Mouse (Mus musculus) adrenal gland, adult (tissue): ENCODE measurements around the gene Wnt3.
A peak's percentile ranks its signal among the peaks of the same experiment; 100 is the strongest.

Source experiments
- DNase-seq, 2 experiments: peaks; one replicate each; pipeline ENCODE4 v3.0.0; 2022 to 2023; ENCODE audit warnings: low spot score in 1 of 2; ENCODE audit not compliant: inconsistent age in 2 of 2

Wnt3 gene

DNA sequence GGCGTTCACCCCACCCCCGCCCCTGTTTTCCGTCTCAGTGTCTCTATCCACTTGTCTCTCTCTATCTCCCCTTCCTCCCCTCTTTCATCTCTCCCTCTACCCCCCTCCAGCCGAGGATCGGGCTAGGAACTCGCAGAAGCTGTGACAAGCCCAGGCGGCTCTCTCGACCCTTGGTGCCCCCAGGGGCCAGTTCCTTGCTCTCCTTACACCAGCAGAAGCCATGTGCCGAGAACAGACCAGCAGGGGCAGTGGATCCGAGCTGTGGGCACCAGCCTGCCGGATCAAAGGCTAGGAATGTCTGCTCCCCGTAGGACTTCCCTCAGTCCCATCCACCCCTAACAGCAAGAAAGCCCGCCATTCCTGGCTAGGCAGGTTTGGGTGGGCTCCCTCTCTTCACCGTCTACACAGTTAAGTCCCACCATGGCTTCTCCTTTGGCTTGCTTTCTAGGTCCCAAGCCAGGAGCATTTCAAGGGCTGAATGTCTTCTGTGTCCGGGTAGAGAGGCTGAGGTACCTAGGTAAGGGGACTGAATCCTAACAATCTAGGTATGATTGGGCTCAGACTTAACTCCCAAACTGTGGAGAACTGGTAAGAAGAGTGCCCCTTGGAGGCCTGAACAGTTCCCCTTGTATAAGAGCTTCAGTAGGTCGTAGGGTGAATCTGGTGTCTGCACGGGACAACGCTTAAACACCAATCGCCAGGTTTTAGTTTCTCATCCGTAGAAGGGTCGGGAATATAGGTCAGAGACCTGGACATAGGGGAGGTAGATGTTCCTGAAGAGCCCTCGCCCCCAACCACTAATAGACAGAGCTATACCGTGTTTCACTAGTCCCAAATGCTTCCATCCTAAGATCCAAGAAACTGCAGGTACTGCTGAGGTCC is 1.2 kb upstream of the Wnt3 start:
- DNase-seq = no peak

DNA sequence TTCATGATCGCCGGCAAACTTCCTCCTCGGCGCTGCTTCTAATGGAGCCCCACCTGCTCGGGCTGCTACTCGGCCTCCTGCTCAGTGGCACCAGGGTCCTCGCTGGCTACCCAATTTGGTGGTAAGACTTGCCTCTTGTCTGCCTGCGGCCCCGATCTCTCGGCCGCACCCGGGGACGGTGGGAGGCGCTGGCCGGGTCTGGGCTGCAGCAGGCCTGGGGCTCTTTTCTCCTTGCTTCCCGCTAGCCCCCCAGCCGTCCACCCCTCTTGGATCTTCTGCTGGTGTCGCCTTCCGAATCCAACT is 229 bp downstream of the Wnt3 start:
- DNase-seq = no peak

DNA sequence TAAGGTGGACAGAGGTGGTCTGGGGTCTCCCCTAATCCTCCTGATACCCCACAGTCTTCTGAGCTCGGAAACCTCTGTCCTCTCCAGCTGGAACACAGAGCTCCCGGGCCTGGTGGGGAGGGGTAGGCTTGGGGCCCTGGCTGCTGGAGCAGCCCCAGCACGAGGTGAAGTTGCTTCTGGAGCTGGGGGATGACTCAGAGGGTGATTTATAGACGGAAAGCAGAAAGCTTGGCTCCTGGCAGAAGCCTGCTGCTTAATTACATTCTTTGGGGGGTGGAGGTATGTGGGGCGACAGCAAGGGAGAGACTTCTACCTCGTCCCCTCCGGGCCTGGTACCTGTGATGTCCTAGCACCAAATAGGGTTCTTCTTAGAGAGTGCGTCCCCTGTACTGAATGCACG is 6.2 kb downstream of the Wnt3 start:
- DNase-seq = peak; percentile 80 to 83

DNA sequence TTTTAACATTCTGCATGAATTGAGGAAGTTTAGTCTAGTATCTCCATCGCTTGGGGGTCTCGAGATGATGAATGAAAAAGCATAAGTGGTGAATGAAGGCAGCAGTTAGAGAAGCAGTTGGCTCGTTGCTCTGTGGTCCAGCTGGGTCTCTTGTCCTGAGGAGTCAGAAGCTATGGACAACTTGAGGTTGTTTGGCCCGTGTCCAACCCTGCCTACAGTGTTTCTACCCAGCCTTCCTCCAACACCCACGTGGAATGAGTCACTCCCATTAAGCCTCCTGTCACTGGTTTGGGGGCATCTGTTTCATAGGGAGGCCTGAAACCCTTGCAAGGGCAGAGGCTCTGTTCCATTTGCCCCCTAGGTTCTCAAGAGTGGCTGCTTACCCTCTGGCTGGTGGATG is 16.0 kb downstream of the Wnt3 start:
- no peak for DNase-seq

DNA sequence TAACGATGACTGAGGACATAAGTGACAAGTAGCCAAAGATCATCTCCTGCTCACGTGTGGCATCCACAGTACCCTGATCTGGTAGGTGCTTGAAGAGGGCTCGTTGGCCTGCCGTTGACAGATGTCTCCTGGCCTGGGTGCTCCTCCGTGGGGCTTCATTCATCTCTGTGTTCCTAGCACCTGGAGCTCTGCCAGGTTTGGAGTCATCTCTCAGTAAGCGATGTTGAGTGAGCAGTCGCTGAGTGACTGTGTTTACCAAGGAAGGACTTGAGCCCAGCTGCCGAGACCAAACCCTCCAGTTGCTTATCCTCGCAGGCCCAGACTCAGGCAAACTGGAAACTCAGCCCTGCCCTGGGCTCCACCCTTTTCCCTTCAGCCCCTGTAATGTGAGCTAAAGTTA is 27.2 kb downstream of the Wnt3 start:
- DNase-seq = peak; percentile 44 to 72

DNA sequence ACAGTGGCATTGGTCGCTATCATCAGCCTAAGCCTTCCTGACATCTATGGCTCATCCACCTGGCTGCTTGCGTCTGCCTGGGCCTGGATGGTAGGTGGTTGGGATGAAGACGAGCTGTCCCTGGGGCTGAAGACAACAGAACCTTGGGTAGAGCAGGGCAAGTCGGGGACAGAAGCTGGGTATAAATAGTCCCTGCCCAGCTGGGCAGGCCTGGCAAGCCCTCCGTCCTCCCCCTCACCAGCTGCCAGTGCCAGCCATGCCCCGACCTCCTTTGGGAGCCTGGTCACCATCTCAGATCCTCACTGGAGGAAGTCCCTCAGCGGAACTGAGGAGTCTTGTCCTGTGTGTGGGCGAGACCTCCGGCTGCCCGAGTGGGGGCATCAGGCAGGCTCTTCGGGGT is 30.2 kb downstream of the Wnt3 start:
- DNase-seq = no peak

DNA sequence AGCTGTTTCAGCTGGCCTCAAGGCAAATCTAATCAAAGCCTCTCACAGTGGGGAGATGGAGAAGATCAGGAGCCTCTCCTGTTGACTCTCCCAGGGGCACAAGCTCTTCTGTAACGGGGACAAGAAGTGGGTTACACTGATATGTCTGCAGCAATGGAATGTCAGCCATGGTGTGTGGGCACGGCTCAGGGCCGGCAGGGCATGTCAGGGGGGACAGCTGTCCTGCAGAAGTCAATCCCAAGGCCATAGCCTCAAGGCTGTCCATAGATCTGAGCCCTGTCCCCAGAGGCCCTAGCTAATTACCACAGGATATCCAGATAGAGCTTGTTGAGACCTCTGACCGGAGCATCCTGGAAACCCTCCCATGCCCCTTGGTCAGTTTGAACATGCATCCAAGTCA is 30.9 kb downstream of the Wnt3 start:
- no peak for DNase-seq

DNA sequence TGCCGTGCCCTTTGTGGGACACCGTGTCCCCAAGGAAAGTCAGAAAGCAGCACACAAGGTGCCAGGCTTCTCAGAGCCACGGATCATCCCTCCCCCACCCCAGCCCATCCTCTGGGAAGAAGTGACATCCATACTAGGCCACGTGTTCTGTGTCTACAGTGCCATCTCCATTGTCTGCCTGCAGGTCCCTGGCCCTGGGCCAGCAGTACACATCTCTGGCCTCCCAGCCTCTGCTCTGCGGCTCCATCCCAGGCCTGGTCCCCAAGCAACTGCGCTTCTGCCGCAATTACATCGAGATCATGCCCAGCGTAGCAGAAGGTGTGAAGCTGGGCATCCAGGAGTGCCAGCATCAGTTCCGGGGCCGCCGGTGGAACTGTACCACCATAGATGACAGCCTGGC is 34.0 kb downstream of the Wnt3 start:
- DNase-seq = no peak

DNA sequence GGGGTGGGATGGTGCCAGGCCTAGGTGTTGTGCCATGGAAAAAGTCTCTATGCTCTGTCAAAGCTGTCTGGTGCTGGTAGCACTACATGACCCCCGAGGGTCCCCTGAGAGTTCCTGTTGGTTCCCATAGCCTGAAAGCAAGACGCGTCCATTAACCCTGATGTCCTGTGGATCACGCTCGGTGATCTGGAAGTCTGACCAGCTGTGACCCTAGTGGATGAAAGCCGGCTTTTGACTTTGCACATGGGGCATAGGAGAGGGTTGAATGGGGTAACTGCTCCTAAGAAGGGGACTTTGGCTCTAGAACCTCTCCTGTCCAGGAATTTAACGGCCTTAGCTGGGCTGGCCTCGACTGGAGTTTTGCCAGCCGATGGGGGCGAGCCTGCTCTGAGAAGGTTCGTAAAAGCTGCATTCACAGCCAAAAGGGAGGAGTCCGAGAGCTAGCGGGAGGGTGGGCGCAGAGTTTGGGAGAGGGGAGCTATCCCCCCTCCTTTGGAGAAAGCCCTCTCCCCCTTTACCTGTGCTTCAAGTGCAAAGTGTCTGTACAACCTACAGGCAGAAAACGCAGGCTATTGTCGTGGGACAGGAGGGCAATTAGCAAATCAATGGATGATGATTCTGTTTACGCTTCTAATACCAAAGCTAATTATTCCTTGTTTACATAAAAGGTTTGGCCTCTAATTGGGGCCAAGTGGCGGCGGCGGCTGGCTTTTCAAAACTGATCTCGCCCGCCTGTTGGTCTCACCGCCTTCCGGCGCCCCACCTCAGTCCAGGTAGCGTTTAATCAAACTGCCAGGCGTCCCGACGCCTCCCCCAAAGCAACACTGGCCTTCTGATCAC is 35.0 kb downstream of the Wnt3 start:
- no peak for DNase-seq

DNA sequence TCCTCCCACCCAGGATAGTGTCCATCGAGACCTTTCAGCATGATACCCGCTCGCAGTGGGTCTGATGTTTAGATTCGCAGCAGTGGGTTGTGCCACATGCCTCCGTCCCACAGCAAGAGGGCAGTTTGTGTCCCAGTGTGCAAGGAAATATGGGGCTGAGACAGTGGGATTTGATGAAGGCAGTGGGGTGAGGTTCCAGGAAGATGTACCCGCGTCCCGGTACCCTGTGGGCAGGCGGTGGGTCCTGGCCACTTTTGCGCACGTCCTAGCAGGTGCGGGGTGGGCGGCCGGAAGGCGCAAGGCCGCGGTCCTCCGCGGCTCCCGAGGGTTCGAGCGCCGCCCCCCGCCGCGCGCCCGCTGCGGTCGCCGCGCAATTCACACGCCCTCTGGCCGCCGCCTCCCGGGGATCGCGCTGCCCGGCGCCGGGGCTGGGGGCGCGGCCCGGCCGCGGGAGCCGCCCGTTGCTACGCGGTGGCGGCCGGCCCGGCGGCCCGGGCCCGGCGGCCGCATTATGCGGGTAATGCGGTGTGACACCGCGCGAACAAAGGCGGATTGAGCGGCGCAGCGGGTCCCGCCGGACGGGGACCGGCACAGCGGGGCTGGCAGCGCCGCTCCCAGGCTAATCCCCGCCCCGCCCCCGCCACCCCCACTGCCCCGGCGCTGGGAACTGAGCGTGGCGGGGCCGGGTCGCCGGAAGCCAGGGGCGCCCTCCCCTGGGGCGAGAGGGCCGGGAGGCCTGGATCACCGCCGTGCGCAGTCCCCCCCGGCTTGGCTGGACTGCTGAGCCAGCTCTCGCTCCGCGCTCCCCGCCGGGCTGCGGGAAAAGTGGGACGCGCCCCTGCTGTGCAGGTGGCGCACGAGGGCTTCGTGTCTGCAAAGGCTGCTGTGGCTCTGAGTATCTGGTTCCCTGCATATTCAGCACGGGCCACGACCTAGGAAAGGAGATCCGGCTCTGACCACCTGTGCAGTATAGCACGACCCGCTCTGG is 36.0 kb downstream of the Wnt3 start:
- DNase-seq = peak; percentile 35 to 70

DNA sequence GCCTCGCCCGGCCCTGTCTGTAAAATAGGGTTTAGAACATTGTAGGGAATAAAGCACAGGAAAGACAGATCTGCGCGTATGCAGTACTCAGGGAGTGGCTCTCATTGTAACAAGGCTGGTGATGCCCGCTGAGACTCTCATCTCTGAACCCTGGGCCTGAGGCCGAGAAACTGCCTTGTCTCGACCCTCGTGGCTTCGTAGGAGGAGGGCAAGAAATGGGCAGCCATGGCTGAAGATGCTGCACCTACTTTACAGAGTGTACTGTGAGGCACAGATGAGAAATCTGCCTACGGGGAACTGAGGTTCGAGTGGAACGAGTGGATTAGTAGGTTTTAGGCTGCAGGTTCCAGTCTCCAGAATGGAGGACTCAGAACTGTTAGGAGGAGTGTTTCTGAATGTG is 36.7 kb downstream of the Wnt3 start:
- DNase-seq = no peak

DNA sequence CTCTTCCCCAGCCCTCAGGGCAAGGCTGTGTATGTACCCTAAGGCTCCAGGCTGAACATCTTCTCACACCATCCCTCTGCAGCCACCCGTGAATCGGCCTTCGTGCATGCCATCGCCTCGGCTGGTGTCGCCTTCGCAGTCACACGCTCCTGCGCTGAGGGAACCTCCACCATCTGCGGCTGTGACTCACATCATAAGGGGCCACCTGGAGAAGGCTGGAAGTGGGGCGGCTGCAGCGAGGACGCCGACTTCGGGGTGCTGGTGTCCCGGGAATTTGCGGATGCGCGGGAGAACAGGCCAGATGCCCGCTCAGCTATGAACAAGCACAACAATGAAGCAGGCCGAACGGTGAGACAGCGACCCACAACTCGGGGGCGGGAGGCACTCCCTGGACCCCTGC is 37.3 kb downstream of the Wnt3 start:
- no peak for DNase-seq

DNA sequence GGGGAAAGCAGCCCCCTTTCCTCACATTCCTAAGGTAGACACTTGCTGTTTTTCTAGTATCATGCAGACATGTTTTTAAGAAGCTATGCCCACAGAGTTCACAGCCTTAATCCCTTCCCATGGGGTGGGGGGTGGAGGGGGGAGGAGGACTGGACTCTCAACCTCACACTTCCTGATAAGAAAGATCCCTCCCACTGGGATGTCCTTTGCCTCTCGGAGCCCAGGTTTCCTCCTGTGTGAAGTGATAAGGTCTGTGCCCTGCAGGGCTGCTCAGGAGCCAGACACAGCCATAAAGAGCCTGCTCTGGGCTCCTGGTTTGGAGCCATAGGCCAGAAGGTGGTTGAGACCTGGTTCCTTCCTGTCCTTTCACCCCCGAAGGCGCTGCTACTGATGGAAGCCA is 40.9 kb downstream of the Wnt3 start:
- no peak for DNase-seq

DNA sequence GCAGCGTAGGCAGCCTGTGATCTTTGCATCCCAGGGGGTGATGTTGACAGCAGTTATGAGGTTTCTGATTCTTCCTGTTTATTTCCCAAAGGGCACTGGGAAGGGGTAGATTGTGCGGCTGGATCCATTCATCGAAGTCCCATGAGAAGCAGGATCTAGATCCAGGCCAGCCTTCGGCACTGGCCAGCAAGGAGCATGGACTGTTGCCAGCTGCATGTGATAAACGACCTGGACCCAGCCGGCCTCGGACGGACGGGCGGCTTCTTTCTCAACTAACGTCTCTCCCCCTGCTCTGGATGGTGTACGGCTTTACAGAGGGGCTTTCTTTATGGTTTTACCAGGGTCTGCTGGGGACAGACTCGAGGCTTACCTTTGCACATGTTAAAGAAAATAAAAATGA is 42.0 kb downstream of the Wnt3 start:
- peak; percentile 61 to 83 for DNase-seq

DNA sequence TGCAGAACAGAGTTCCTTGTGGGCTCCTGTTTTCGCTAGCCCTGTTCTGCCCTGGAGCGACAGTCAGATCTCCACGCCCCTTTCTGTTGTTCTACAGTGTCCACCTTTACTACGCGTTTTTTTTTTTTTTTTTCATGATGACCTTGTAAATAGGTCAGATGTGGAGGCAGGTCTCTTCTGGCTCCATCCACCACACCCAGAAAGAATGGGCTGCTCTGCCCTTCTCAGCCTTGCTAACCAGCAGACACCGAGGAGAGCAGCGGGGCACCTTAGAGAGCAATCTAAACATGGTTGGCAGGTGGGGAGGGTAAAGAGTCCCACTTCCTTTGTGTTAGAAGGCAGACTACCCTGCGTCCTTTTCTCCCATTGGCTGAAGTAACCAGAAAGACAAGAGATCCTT is 42.8 kb downstream of the Wnt3 start:
- no peak for DNase-seq

DNA sequence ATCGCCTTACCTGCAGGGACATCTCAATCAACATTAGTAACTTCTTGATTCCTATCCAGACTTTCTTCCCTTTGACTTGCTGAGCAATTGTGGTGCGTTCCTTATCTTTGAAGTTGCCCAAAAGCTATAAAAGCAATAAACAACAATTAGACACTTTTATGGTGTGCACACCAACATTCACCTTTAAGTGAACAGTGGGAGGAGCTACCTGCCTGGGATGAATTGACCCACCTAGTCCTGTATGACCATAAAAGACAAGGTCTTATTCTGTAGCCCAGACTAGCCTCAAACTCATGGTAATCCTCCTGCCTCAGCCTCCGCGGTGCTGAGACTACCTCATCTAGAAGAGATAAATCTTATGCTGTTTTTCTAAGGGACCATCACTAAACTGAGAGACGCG is 53.3 kb downstream of the Wnt3 start:
- DNase-seq = no peak

DNA sequence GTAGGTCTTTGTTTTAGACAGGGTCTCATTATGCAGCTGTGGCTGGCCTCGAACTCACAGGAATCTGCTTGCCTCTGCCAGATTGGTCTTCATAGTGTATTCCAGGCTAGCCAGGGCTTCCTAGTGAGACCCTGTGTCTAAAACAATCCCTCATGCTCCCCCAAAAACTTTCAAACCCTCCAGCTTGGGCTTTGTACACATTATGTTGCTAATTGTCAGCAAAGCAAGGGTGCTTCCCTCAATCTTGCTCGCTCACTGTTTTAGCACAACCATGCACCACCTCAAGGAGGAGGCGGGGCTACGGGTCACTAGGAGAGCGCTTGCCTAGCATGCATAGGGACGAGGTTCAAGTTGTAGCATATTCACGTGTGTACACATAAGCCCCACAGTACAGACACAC is 54.9 kb downstream of the Wnt3 start:
- DNase-seq = peak in 1 of 2 experiments; percentile 34

DNA sequence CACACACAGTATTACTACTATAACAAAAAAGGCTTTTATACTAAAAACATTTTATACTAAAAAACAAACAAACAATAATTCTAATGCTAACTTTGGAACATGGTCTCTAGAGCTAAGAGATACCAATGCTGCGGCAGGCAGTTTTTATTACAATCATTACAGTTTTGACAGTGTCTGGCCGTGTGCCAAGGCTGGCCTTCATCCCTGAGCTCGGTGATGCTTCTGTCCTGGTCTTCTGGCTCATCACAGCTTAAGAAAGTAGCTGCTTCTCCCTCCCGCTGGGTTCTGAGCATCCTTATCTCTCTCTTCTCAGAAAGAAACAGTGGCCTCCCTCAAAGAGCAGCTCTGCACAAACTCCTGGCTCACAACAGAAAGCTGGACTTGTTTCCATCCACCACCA is 56.0 kb downstream of the Wnt3 start:
- peak; percentile 54 to 81 for DNase-seq

DNA sequence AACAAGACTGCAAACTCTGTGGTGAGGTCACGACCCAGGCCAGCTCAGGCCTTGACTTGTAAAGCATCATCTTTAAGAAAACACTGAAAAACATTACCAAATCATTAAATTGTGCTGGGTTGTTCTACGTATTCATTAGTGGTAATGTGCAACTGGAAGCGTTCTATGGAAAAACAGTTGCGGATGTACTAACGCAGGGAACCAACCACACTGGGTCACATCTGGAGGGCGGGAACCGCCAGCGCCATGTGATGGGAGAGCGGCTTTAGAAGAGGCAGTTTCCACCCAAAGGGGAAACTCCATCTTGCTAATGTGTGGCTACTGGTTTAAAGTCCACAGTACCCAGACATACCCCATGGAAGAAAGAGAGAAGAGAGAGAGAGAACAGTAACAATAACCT is 56.5 kb downstream of the Wnt3 start:
- no peak for DNase-seq

DNA sequence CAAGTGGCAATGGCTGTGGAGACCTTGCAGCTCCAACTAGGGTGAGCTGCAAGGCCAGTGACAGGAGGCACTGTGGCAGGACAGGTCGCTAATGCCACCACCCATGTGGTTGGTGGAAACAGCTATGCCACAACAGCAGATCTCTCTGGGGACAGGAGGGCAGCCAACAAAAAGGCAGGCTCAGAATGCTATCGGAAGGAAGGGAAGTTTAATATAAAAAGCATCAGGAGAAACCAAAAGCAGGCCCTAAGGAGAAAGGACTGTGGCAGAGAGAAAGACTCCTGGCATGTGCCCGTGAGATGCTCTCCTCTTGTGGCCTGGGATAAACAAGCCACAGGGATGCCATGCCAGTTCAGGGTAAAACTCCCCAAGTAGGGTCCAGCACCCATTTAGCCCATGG is 57.8 kb downstream of the Wnt3 start:
- DNase-seq = no peak

DNA sequence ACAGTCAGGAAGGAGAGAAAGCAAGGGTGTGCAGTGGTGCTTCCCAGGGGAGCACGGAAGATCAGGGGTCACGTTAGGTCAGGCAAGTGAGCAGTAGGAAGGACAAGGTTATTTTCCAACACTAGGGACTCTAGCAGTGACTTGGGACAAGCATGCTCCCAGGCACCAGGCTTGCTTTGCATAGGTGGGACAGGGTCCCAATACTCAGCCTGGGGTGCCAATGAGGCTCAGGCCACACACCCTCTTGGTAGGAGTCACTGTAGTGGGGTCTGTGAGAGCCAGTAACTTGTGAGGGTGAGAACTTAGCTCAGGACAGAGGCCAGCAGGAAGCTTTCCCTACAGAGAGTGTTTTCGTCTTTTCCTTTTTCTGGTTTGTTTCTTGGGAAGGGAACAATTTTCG is 58.4 kb downstream of the Wnt3 start:
- DNase-seq = no peak
